Mouse (Mus musculus): ENCODE results near the gene Nfia.

DNA sequence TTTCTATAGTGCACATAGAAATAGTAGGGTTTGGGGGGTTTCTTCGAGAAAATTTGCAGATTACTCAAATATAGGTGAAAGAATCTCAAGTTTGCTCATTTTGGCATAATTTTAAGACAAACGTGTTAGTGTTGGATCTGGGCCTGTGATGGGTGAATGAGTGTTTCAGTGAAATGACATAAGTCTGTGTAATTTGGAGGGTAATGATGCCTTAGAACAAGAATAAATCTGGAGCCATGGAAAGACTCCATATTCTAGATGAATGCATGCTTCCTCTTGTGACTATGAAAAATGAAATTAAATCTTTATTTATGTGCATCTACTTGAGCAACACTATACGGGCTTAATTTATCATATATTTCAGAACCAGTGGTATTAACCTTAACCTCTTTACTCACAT lies 44.2 kb downstream of the Nfia start:
- TF ChIP-seq EP300 (IDR thresholded peaks at IDR 0.05; ENCODE audit: low read depth), result no peak
- TF ChIP-seq CTCF (IDR thresholded peaks at IDR 0.05; ENCODE audit: low read depth), result no peak
